Mouse (Mus musculus): Measurements from ENCODE around the gene Htra1.

DNA sequence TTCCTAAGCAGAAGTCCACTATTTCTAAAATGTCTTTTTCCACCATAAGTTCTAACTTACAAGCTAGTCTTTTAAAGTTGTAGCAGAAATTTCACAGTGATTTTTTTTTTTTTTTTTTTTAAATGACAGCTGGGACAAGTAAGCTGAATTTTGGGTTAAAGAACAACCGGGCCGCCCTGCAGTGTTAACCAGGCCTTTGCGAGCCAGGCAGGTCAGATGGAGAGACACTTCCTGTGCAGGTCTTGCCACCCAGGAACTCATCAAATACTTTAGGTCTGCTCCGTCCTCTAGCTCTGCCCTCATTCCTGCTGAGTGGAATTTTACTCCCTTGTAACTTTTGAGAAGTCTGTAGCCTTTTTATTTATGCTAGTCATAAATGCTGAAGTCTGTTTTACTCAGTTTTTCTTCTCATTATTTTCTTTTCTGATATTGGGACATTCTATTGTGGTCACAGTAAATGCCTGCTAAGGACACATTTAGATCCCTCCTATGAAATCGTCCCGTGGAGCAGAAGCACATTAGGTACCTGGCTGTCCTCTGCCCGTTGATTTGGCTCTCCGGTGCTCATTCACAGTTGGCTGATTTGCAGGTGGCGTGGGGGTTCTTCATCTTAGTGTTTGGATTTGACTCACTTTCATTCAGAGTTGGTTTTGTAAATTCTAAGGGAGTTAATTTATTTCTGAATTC, 40.8 kb upstream of the Htra1 start:
- TF ChIP-seq POLR2A (IDR thresholded peaks at IDR 0.05; ENCODE audit: insufficient read depth, low read depth, low read length) (no peak), CTCF (IDR thresholded peaks at IDR 0.05) (no peak), EP300 (IDR thresholded peaks at IDR 0.05; ENCODE audit: insufficient read depth, low read depth, low read length) (no peak)
